Mouse (Mus musculus): ENCODE results near the gene Agtpbp1.

GRCm38 (mm10) chr13:59549318-59549798 lies 35.7 kb downstream of the Agtpbp1 start:
- TF ChIP-seq POLR2A (IDR thresholded peaks at IDR 0.05; ENCODE audit: insufficient read depth, low read depth, low read length) (no peak), CTCF (IDR thresholded peaks at IDR 0.05; ENCODE audit: insufficient read depth, low read depth, low read length) (no peak)
